Mouse (Mus musculus) bone marrow, adult 2 months (tissue): ENCODE measurements around the gene Engase. TPM values are rescaled to one million over a fixed set of nuclear protein-coding genes. Genes with fewer than 3 reads are reported as not detected.
A peak's percentile ranks its signal among the peaks of the same experiment; 100 is the strongest.

Source experiments
- H3K27ac ChIP-seq: fragments of 200-500 bp; 2 replicates; pipeline ENCODE4 v1.5.1; 2012; ENCODE audit warnings: low read depth, mild to moderate bottlenecking, control low read depth, inconsistent platforms, low read length; ENCODE audit not compliant: control insufficient read depth, poor library complexity, insufficient read depth
- H3K4me1 ChIP-seq: fragments of 200-500 bp; 2 replicates; pipeline ENCODE4 v1.6.1; 2011; ENCODE audit warnings: low read length; ENCODE audit not compliant: control insufficient read depth, insufficient read depth
- H3K4me3 ChIP-seq: fragments of 200-500 bp; replicated peaks from 2 replicates; pipeline ENCODE3; 2011; ENCODE audit warnings: mild to moderate bottlenecking, low read depth, low read length, control low read depth; ENCODE audit not compliant: control insufficient read depth
- CTCF ChIP-seq: fragments of 200-500 bp; IDR thresholded peaks from 2 replicates; pipeline ENCODE4 v1.5.1; 2011; ENCODE audit warnings: low read length, control low read depth; ENCODE audit not compliant: control insufficient read depth, insufficient read depth
- POLR2A ChIP-seq: fragments of 200-500 bp; IDR thresholded peaks from 2 replicates; pipeline ENCODE4 v1.6.1; 2011; ENCODE audit warnings: low read depth, mild to moderate bottlenecking, control low read depth, low read length, borderline replicate concordance; ENCODE audit not compliant: control insufficient read depth
- WGBS: fragments of 180-500 bp; shearing (Covaris S2); methylation state at CpG from one replicate; pipeline ENCODE4 v1.1.7; 2018; 5-methylcytosine and 5-hydroxymethylcytosine counted together
- polyA plus RNA-seq: library from polyadenylated mRNA; stranded (reverse); fragments of >200 nt; gene quantifications from 2 replicates; pipeline ENCODE4 v1.2.4, GENCODE M21; 2011; ENCODE audit warnings: low replicate concordance; ENCODE audit not compliant: missing spikeins, insufficient read depth, insufficient read length

The Engase gene
- polyA plus RNA-seq = 7.4 and 15.0 TPM in 2 replicates

GRCm38 (mm10) chr11:118476396-118477373 lies at the start of gene Engase:
Engase (plus strand) TSS chr11:118476829.
- H3K27ac ChIP-seq = peak within 1 kb of the TSS; percentile 56; the same call in 1 of the 2 replicates
- TF ChIP-seq CTCF = no peak
- peak; percentile 92 for TF ChIP-seq POLR2A
- peak within 1 kb of the TSS; percentile 94 for H3K4me3 ChIP-seq
- 1% methylated on average over 57 of the region's 57 CpGs for WGBS
- no peaks in the 10 kb centered on the region; the same call in 1 of the 2 replicates for H3K4me1 ChIP-seq

GRCm38 (mm10) chr11:118427266-118427779 lies 49.3 kb upstream of the Engase start:
- no peak overlapping the region for H3K4me3 ChIP-seq
- H3K4me1 ChIP-seq = no peaks in the 10 kb centered on the region
- no peak for TF ChIP-seq CTCF
- TF ChIP-seq POLR2A = no peak
- no peak overlapping the region for H3K27ac ChIP-seq
- 43% methylated on average over 3 of the region's 3 CpGs for WGBS

GRCm38 (mm10) chr11:118427986-118428385 lies 48.6 kb upstream of the Engase start, which contains the start of gene C1qtnf1:
C1qtnf1 (plus strand) TSS chr11:118428203.
- Histone ChIP-seq H3K4me1 (no peaks in the 10 kb centered on the region), H3K27ac (no peak within 1 kb of the TSS), H3K4me3 (no peak within 1 kb of the TSS)
- WGBS = 1% methylated on average over 8 of the region's 8 CpGs
- no peak for TF ChIP-seq CTCF

GRCm38 (mm10) chr11:118428460-118428868 lies 48.2 kb upstream of the Engase start:
- Histone ChIP-seq H3K4me1 (no peaks in the 10 kb centered on the region), H3K27ac (no peak overlapping the region), H3K4me3 (no peak overlapping the region)
- 11% methylated on average over 11 of the region's 11 CpGs for WGBS
- TF ChIP-seq CTCF (no peak), POLR2A (no peak)

- 65% methylated on average over 8 of the region's 8 CpGs for WGBS
- Histone ChIP-seq H3K4me3 (no peak overlapping the region), H3K27ac (no peak overlapping the region), H3K4me1 (no peaks in the 10 kb centered on the region)
- TF ChIP-seq POLR2A (no peak), CTCF (no peak)
These were observed 47.5 kb upstream of the Engase start for GRCm38 (mm10) chr11:118428944-118429709.

GRCm38 (mm10) chr11:118430291-118430885 lies 46.2 kb upstream of the Engase start:
- Histone ChIP-seq H3K4me3 (no peak overlapping the region), H3K27ac (no peak overlapping the region), H3K4me1 (no peaks in the 10 kb centered on the region)
- no peak for TF ChIP-seq POLR2A
- TF ChIP-seq CTCF = no peak
- WGBS = 74% methylated on average over 4 of the region's 4 CpGs

- Histone ChIP-seq H3K4me3 (no peak overlapping the region), H3K27ac (no peak overlapping the region), H3K4me1 (no peaks in the 10 kb centered on the region)
- TF ChIP-seq CTCF (no peak), POLR2A (no peak)
- WGBS = 75% methylated on average over 16 of the region's 16 CpGs
These were observed 45.3 kb upstream of the Engase start for GRCm38 (mm10) chr11:118431100-118431948.
